Mouse (Mus musculus): ENCODE measurements at regions not wholly inside any gene's neighbourhood (a gene's known extent, or its start where the extent isn't known, plus 50 kb on each side); places are given as distances from the start of the nearest gene placed in this dataset.

- no peak overlapping the region for H3K4me3 ChIP-seq (ENCODE audit: insufficient read depth in 1 of 2, low read depth in 2 of 2, low read length in 2 of 2)
- H3K27ac ChIP-seq, result no peak overlapping the region
- ATAC-seq (ENCODE audit: insufficient read depth), result no peak
- TF ChIP-seq EP300 (IDR thresholded peaks at IDR 0.05; ENCODE audit: low read depth) (no peak), CTCF (IDR thresholded peaks at IDR 0.05; ENCODE audit: low read depth) (no peak)
- no peak overlapping the region for H3K9ac ChIP-seq (replicated peaks)
- no peak for DNase-seq (ENCODE audit: low read depth in 3 of 3, low spot score in 3 of 3)
- H3K36me3 ChIP-seq (replicated peaks; ENCODE audit: control insufficient read depth, insufficient read depth, low read depth), result no peaks in the 10 kb centered on the region
- H3K4me2 ChIP-seq (ENCODE audit: low read depth), result no peak overlapping the region
- H3K4me1 ChIP-seq (replicated peaks; ENCODE audit: control insufficient read depth in 2 of 2, insufficient read depth in 2 of 2, low read length in 1 of 2), result no peaks in the 10 kb centered on the region
- WGBS (ENCODE audit: insufficient replicate concordance), result 65% methylated on average over 5 of the region's 5 CpGs
- H3K27me3 ChIP-seq (ENCODE audit: control insufficient read depth, insufficient read depth, low read length), result no peaks in the 10 kb centered on the region
- H3K9me3 ChIP-seq (ENCODE audit: control insufficient read depth, low read length), result no peaks in the 10 kb centered on the region
These were observed 159.9 kb upstream of the Pdzrn3 start for GRCm38 (mm10) chr6:101537581-101537980.

GRCm38 (mm10) chr6:101534214-101535052 is 156.7 kb upstream of the Pdzrn3 start:
- Histone ChIP-seq H3K9ac (replicated peaks) (no peak overlapping the region), H3K27ac (no peak overlapping the region), H3K36me3 (replicated peaks; ENCODE audit: control insufficient read depth, insufficient read depth, low read depth) (no peaks in the 10 kb centered on the region), H3K9me3 (ENCODE audit: control insufficient read depth, low read length) (no peaks in the 10 kb centered on the region), H3K4me3 (ENCODE audit: insufficient read depth in 1 of 2, low read depth in 2 of 2, low read length in 2 of 2) (no peak overlapping the region), H3K4me1 (replicated peaks; ENCODE audit: control insufficient read depth in 2 of 2, insufficient read depth in 2 of 2, low read length in 1 of 2) (no peaks in the 10 kb centered on the region), H3K27me3 (ENCODE audit: control insufficient read depth, insufficient read depth, low read length) (no peaks in the 10 kb centered on the region), H3K4me2 (ENCODE audit: low read depth) (no peak overlapping the region)
- DNase-seq (ENCODE audit: low read depth in 3 of 3, low spot score in 3 of 3) (no peak), ATAC-seq (ENCODE audit: insufficient read depth) (no peak)
- TF ChIP-seq EP300 (IDR thresholded peaks at IDR 0.05; ENCODE audit: low read depth) (no peak), CTCF (IDR thresholded peaks at IDR 0.05; ENCODE audit: low read depth) (peak; percentile 42)
- 44% methylated on average over 9 of the region's 9 CpGs for WGBS (ENCODE audit: insufficient replicate concordance)

- no peaks in the 10 kb centered on the region for H3K36me3 ChIP-seq (replicated peaks; ENCODE audit: control insufficient read depth, insufficient read depth, low read depth)
- H3K27ac ChIP-seq, result no peak overlapping the region
- no peaks in the 10 kb centered on the region for H3K4me1 ChIP-seq (replicated peaks; ENCODE audit: control insufficient read depth in 2 of 2, insufficient read depth in 2 of 2, low read length in 1 of 2)
- DNase-seq (ENCODE audit: low read depth in 3 of 3, low spot score in 3 of 3), result no peak
- WGBS (ENCODE audit: insufficient replicate concordance), result 18% methylated on average over 7 of the region's 7 CpGs
- ATAC-seq (ENCODE audit: insufficient read depth), result no peak
- TF ChIP-seq EP300 (IDR thresholded peaks at IDR 0.05; ENCODE audit: low read depth) (no peak), CTCF (IDR thresholded peaks at IDR 0.05; ENCODE audit: low read depth) (no peak)
- no peak overlapping the region for H3K4me3 ChIP-seq (ENCODE audit: insufficient read depth in 1 of 2, low read depth in 2 of 2, low read length in 2 of 2)
- no peaks in the 10 kb centered on the region for H3K9me3 ChIP-seq (ENCODE audit: control insufficient read depth, low read length)
- H3K9ac ChIP-seq (replicated peaks), result no peak overlapping the region
- H3K27me3 ChIP-seq (ENCODE audit: control insufficient read depth, insufficient read depth, low read length), result no peaks in the 10 kb centered on the region
- no peak overlapping the region for H3K4me2 ChIP-seq (ENCODE audit: low read depth)
These were observed 154.7 kb upstream of the Pdzrn3 start for GRCm38 (mm10) chr6:101532436-101532835.

- no peaks in the 10 kb centered on the region for H3K4me1 ChIP-seq (replicated peaks; ENCODE audit: control insufficient read depth in 2 of 2, insufficient read depth in 2 of 2, low read length in 1 of 2)
- H3K36me3 ChIP-seq (replicated peaks; ENCODE audit: control insufficient read depth, insufficient read depth, low read depth), result no peaks in the 10 kb centered on the region
- ATAC-seq (ENCODE audit: insufficient read depth), result no peak
- H3K27ac ChIP-seq, result no peak overlapping the region
- no peak for TF ChIP-seq CTCF (IDR thresholded peaks at IDR 0.05; ENCODE audit: low read depth)
- no peak for TF ChIP-seq EP300 (IDR thresholded peaks at IDR 0.05; ENCODE audit: low read depth)
- H3K4me3 ChIP-seq (ENCODE audit: insufficient read depth in 1 of 2, low read depth in 2 of 2, low read length in 2 of 2), result no peak overlapping the region
- no peaks in the 10 kb centered on the region for H3K27me3 ChIP-seq (ENCODE audit: control insufficient read depth, insufficient read depth, low read length)
- no peaks in the 10 kb centered on the region for H3K9me3 ChIP-seq (ENCODE audit: control insufficient read depth, low read length)
- no peak overlapping the region for H3K9ac ChIP-seq (replicated peaks)
- DNase-seq (ENCODE audit: low read depth in 3 of 3, low spot score in 3 of 3), result no peak
- 77% methylated on average over 5 of the region's 5 CpGs for WGBS (ENCODE audit: insufficient replicate concordance)
- no peak overlapping the region for H3K4me2 ChIP-seq (ENCODE audit: low read depth)
These were observed 154.2 kb upstream of the Pdzrn3 start for GRCm38 (mm10) chr6:101531914-101532313.

- Histone ChIP-seq H3K36me3 (replicated peaks; ENCODE audit: control insufficient read depth, insufficient read depth, low read depth) (no peaks in the 10 kb centered on the region), H3K9me3 (ENCODE audit: control insufficient read depth, low read length) (no peaks in the 10 kb centered on the region), H3K27me3 (ENCODE audit: control insufficient read depth, insufficient read depth, low read length) (no peaks in the 10 kb centered on the region), H3K4me2 (ENCODE audit: low read depth) (no peak overlapping the region), H3K9ac (replicated peaks) (no peak overlapping the region), H3K4me1 (replicated peaks; ENCODE audit: control insufficient read depth in 2 of 2, insufficient read depth in 2 of 2, low read length in 1 of 2) (no peaks in the 10 kb centered on the region), H3K27ac (no peak overlapping the region), H3K4me3 (ENCODE audit: insufficient read depth in 1 of 2, low read depth in 2 of 2, low read length in 2 of 2) (no peak overlapping the region)
- TF ChIP-seq CTCF (IDR thresholded peaks at IDR 0.05; ENCODE audit: low read depth) (no peak), EP300 (IDR thresholded peaks at IDR 0.05; ENCODE audit: low read depth) (no peak)
- DNase-seq (ENCODE audit: low read depth in 3 of 3, low spot score in 3 of 3), result no peak
- no peak for ATAC-seq (ENCODE audit: insufficient read depth)
- WGBS (ENCODE audit: insufficient replicate concordance), result 48% methylated on average over 2 of the region's 2 CpGs
These were observed 147.4 kb upstream of the Pdzrn3 start for GRCm38 (mm10) chr6:101525129-101525528.
